Mouse (Mus musculus) ES-CJ7 (cell line): ENCODE measurements at regions not wholly inside any gene's neighbourhood (a gene's known extent, or its start where the extent isn't known, plus 50 kb on each side); places are given as distances from the start of the nearest gene placed in this dataset.

Source experiments
- DNase-seq: peaks from one replicate; pipeline ENCODE4 v3.0.0; 2011; ENCODE audit warnings: low read depth, low spot score

DNA sequence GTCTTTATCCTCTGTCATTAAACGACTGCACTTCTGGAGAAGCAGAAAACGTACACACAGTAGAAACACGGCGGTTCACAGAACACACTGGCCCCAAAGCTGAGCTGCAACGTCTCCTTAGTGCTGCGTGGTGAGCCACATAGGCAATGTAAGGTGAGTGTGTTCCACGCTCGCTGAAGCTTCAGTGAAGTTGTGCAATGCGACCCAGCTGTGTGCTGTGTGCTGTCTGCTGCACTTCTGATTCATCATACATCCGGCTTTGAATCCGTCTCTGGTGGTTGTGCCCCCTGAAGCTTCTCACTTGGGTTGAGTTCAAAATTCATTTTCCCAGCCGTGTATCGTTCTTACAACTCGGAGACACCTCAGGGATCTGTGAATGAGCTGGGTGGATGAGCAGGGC lies 250.6 kb downstream of the Uaca start:
- no peak for DNase-seq

GRCm38 (mm10) chr9:61046517-61046916 lies 252.2 kb downstream of the Uaca start:
- DNase-seq = peak; percentile 64

DNA sequence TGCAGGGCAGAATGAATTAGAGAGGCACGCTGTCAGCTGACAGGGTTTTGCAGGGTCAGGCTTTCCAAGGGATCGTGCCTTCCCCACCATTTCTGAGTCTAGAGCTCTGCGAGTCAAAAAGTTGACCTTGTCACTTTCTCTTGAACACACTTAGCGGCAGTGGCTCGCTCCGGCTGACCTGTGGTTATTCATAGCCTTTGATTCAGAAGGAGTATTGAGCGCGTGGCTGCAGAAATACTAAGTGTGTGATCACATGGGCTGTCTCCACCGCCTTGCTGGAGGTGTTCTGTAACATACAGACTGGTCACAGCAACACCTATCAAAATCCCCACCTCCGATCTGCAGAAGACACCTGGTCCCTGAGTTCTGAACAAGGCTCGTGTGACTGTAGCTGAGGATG lies 252.9 kb downstream of the Uaca start:
- DNase-seq = no peak

GRCm38 (mm10) chr9:61048576-61048975 lies 254.2 kb downstream of the Uaca start:
- no peak for DNase-seq

- no peak for DNase-seq
Measured at GRCm38 (mm10) chr9:61052621-61053020, 258.3 kb downstream of the Uaca start.

GRCm38 (mm10) chr9:61054427-61054826 lies 260.1 kb downstream of the Uaca start:
- no peak for DNase-seq

GRCm38 (mm10) chr9:61055392-61055791 lies 261.1 kb downstream of the Uaca start:
- no peak for DNase-seq

DNA sequence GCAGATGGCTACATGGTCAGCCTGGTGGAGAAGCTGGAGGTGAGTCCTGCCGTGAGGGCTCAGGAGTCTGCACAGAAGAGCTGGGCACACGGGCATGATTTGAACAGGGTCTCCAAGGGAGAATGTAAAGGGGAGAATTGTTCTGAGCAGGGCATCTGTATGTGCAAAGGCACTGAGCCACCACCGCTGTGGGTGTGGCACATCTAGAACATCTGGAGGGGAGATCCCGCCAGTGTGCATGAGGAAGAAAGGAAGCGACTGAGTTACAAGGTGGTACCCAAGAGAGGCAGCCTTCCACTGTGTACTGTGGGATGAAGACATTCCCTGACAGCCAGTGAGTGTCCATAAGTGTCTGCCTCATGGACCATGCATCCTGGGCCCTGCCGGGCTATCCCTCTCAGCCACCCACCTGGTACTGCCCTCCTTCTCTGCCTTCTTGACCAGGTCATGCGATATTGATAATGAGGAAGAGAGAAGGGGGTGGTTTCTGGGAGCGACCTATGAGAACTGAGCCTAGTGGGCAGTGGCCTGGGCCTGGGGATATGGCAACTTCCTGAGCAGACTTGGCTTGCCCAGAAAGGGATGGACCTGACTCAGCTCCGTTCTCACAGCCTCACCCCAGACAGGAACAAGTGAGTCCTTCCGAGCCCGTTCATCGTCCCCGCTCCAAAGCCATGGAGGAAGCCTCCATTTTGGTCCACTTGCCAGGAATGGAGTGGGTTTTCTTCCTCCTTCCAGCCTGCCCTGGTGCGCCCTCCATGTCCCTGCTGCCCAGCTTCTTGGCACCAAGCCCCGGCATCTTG lies 261.8 kb downstream of the Uaca start:
- no peak for DNase-seq

DNA sequence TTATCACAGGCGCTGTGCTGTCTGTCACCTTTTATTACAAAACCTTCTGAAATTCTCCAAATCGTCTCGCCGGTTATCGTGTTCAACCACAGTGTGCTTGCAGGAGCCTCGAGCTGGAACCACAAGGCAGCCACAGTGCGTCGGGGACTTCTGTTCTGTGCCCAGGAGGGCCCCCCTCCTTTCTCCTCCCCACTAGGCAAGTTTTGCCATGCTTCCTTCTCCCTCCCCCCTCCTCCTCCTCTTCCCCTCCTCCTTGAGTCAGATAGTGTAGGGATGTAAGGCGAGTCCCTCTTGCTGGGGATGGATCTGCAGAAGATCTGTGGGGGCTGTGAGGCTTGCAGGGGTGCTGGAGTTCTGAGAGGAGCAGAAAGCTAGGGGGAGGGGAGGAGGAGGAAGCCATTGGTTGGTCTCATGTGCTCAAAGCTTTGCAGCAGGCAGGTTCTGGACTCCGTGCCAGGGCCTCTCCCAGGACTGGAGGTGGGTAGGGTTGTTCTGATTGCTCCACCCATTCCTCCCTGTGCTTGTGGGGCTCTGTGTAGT lies 262.5 kb downstream of the Uaca start:
- no peak for DNase-seq

- no peak for DNase-seq
Measured at GRCm38 (mm10) chr9:61059225-61059624, 264.9 kb downstream of the Uaca start.

DNA sequence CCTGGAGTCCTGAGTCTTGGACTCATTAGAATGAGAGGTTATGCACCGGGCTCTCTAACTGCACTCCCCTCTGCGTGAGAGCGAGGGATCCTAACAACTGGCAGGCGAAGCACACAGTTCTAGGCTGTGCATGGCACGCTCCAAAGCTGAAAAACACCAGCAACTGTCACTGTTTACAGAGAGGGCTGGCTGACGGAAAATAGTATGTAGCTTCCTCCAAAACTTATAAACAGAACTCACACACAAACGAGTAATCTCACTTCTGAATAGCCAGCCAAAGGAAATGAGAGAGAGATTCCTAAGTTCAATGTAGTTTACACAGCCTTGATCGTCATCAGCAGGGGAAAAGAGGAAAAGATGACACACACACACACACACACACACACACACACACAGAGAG lies 266.6 kb downstream of the Uaca start:
- no peak for DNase-seq

DNA sequence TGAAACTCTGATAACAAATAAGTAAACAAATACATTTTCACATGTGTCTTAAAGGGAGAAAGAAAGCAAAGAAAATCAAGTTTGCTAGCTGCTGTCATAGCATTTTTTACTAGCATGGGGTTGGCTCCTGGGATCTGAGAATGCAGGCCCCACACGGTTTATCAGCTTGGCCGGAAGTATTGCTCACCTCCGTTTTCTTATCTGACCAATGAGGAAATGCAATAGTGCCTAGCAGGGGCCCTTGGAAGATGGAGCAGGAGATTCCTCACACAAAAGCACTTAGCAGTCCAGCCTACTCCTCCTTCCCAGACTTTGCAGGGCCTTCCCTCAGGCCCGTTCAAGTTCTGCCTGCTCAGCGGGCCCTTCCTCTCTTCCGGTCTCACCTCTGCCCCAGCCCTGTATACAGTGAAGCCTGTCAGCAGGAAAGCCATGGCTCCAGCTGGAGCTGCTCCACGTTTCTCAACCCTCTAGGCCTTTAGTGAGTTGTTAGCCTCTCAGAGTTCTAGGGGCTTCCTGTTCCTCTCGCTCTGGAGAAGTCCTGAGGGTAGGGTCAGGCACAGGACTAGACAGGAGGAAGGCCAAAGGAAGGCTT lies 270.5 kb downstream of the Uaca start:
- DNase-seq = no peak

GRCm38 (mm10) chr9:61069553-61070314 lies 275.4 kb downstream of the Uaca start:
- peak; percentile 89 for DNase-seq

- DNase-seq = no peak
Measured at GRCm38 (mm10) chr9:61070315-61070707, 276.0 kb downstream of the Uaca start.

- DNase-seq = no peak
Measured at GRCm38 (mm10) chr9:61070861-61071260, 276.5 kb downstream of the Uaca start.

DNA sequence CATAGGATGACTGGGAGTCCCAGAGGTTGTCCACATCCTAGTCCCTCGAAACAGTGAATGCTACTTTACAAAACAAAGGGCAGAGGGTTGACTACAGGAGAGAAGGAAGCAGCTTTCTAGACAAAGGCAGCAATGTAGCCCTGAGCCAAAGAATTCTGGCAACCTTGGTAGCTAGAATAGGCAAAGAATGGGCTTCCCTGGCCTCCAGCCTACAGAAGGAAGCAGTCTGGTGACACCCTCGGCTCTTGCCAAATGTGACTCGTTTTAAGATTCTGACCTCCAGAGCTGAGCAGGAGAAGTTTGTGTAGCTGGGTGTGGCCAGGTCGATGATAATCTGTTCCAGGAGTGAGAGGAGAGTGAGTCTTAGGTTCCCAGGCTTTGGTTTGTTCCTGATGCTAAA lies 279.1 kb downstream of the Uaca start:
- DNase-seq = peak; percentile 74

- DNase-seq = no peak
Measured at GRCm38 (mm10) chr9:61075071-61075470, 280.7 kb downstream of the Uaca start.

GRCm38 (mm10) chr9:61077181-61077580 lies 282.8 kb downstream of the Uaca start:
- peak; percentile 11 for DNase-seq

- DNase-seq = no peak
Measured at GRCm38 (mm10) chr9:61077807-61078206, 283.5 kb downstream of the Uaca start.

DNA sequence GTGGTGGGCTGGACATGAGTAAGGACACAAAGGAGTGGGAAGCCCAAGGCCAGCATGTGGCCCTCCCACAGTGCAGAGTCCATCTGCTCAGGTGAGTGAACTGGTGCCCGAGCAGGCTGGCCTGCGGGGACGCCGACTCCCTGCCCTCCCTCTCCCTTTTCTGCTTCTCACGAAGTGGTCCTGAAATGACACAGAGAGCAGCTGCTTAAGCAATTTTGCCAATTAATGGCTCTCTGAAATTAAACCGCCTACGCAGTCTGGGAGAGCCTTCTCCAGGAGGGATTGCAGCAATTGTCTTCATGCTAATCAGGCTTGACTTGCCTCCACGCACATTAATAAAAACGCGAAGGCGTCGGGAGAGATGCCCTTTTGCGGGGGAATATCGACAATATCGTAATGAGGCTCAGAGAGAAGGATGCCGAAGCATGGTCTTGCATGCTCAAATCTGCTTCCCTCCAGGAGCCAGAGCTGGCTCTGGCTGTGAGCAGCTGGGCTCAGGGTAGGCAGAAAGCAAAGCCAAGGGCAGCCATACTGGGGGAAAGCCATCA lies 287.2 kb downstream of the Uaca start:
- no peak for DNase-seq

DNA sequence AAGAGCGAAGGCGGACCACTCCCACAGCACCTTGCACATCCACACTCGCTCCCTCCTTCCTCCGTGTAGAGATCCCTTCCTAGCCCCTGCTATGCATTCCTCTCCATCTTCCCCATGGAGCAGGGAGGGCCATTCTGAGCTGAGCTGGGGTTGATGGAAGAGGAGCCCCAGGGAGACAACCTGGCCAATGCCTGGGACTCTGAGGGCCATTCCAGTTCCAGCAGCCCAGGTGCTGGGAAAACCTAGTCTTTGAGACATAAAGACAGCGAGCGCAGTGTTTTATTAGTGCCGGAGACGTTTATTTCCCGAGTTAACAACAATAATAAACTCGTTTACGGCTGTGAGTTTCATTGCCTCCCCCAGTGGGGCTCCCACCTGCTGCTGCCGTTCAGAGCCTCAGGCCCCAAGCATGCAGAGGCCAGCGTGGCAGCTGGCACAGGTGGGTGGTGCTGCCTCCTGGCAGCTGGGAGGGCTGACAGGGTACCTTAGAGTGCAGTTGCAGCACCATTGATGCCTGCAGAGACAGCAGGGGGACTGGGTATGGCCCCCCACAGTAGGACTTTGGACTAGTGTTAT lies 287.4 kb upstream of the Tle3 start:
- no peak for DNase-seq

DNA sequence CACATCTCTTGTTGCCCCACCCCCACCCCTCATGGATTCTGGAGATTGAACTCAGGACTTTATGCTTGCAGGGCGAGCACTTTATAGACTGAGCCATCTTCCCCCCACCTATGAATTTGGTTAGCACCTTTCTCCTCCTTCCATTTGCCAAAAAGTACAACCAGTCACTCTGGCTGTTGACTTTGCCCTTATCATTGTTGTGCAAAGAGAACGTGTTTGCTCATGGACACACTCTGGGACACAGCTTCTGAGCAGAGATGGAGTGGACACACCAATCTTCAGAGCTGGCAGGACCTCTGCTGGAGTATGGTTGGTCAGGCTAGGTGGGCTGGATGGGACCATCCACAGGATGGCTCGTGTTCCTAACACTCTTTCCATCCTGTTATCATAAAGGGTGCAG lies 285.1 kb upstream of the Tle3 start:
- no peak for DNase-seq
